Mouse (Mus musculus) kidney, adult 2 months (tissue): ENCODE data around the gene Ggt1.

Source experiments
- CTCF ChIP-seq: fragments of 200-500 bp; conservative IDR thresholded peaks from 2 replicates; pipeline ENCODE4 v1.5.1; 2011; ENCODE audit warnings: low read depth, mild to moderate bottlenecking, control low read depth, low read length, moderate library complexity, mixed read lengths; ENCODE audit not compliant: insufficient read depth, insufficient read length
- POLR2A ChIP-seq: fragments of 200-500 bp; IDR thresholded peaks from one replicate; pipeline ENCODE4 v1.6.1; 2011; ENCODE audit warnings: low read depth, low read length, control low read depth

- TF ChIP-seq CTCF (no peak), POLR2A (no peak)
Measured at GRCm38 (mm10) chr10:75551175-75551574, 10.2 kb upstream of the Ggt1 start.
